Mouse (Mus musculus): ENCODE measurements around the gene Wnk4.

DNA sequence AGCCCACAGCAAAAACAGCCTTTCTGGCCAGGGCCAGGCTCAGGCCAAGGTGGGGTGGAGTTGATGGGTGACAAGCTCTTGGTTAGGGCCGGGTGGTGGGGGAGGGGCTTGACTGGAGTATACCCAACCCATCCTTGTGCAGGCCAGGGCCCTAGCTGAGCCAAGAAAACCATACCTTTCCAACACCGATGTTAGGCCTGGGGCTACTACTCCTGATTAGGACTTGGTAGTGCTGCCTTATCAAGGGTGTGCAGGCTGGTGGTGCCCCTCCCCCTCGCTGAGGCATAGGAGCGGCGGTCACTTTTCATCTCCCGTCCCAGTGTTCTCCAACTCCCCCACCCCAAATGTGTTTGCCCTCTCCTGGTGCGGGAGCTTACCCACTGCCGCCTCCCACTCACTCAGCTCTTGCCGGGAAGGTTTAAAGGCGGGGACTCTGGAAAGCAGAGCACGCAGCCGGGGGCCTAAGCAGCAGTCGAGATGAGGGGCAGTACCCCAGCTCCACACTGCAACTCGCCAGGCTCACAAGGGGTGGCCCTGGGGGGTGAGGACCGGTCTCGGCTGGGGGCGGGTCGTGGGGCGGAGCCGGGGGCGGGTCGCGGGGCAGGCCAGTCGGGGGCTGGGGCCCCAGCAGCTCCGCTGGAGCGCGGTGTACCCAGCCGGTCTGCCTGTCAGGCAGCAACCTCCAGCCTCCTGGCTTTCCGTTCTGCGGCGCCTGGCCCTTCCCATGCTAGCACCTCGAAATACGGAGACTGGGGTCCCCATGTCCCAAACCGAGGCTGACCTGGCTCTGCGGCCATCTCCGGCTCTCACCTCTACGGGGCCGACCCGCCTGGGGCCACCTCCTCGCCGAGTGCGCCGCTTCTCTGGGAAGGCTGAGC is at the start of gene Wnk4:
- TF ChIP-seq POLR2A (IDR thresholded peaks at IDR 0.05; ENCODE audit: control insufficient read depth, low read depth, low read length) (peak; percentile 32), CTCF (IDR thresholded peaks at IDR 0.05; ENCODE audit: control insufficient read depth, insufficient read depth, insufficient replicate concordance, low read depth, low read length) (no peak)

Measured in testis, adult 2 months (tissue).